Mouse (Mus musculus) regulatory T cell (primary cell): ENCODE data around the gene Foxp1.

Source experiments
- in situ Hi-C: fragments of 300-600 bp; cut with MboI, MseI; formaldehyde crosslinking; loops from one replicate; pipeline ENCODE4 v1.15.1; 2025; ENCODE audit warnings: high pct_unique_total_duplicates

Gene Foxp1

GRCm38 (mm10) chr6:99159452-99160347 lies 362.8 kb downstream of the Foxp1 start:
- in situ Hi-C loops: no loop called here

- in situ Hi-C loops: no loop called here
Observed at GRCm38 (mm10) chr6:99153682-99154081, 368.8 kb downstream of the Foxp1 start.

GRCm38 (mm10) chr6:99146400-99146905 lies 376.1 kb downstream of the Foxp1 start:
- in situ Hi-C loops: no loop called here

GRCm38 (mm10) chr6:99145033-99145432 lies 377.5 kb downstream of the Foxp1 start:
- in situ Hi-C loops: no loop called here

- in situ Hi-C loops: loop anchor here (5.0 kb wide), 1 partner anchor 36 kb away; no protein-coding TSS in a partner anchor
Observed at GRCm38 (mm10) chr6:99143756-99144036, 378.8 kb downstream of the Foxp1 start.

GRCm38 (mm10) chr6:99142900-99143755 lies 379.4 kb downstream of the Foxp1 start:
- in situ Hi-C loops: loop anchor here (5.0 kb wide), 1 partner anchor 36 kb away; no protein-coding TSS in a partner anchor

GRCm38 (mm10) chr6:99138041-99138440 lies 384.5 kb downstream of the Foxp1 start:
- in situ Hi-C loops: no loop called here

GRCm38 (mm10) chr6:99137071-99137470 lies 385.4 kb downstream of the Foxp1 start:
- in situ Hi-C loops: no loop called here

- in situ Hi-C loops: no loop called here
Observed at GRCm38 (mm10) chr6:99135938-99136729, 386.4 kb downstream of the Foxp1 start.

GRCm38 (mm10) chr6:99131815-99132214 lies 390.7 kb downstream of the Foxp1 start:
- in situ Hi-C loops: no loop called here

- in situ Hi-C loops: no loop called here
Observed at GRCm38 (mm10) chr6:99130758-99131410, 391.6 kb downstream of the Foxp1 start.

- in situ Hi-C loops: no loop called here
Observed at GRCm38 (mm10) chr6:99126717-99127116, 395.8 kb downstream of the Foxp1 start.

GRCm38 (mm10) chr6:99120776-99121766 lies 401.4 kb downstream of the Foxp1 start:
- in situ Hi-C loops: no loop called here

- in situ Hi-C loops: no loop called here
Observed at GRCm38 (mm10) chr6:99118534-99118933, 404.0 kb downstream of the Foxp1 start.

- in situ Hi-C loops: no loop called here
Observed at GRCm38 (mm10) chr6:99117411-99117810, 405.1 kb downstream of the Foxp1 start.

- in situ Hi-C loops: no loop called here
Observed at GRCm38 (mm10) chr6:99111856-99112255, 410.7 kb downstream of the Foxp1 start.

- in situ Hi-C loops: loop anchor here (5.0 kb wide), 1 partner anchor 34 kb away; no protein-coding TSS in a partner anchor
Observed at GRCm38 (mm10) chr6:99108417-99108816, 414.1 kb downstream of the Foxp1 start.

GRCm38 (mm10) chr6:99107674-99108073 lies 414.8 kb downstream of the Foxp1 start:
- in situ Hi-C loops: loop anchor here (5.0 kb wide), 1 partner anchor 35 kb away; no protein-coding TSS in a partner anchor

- in situ Hi-C loops: loop anchor here (5.0 kb wide), 1 partner anchor 35 kb away; no protein-coding TSS in a partner anchor
Observed at GRCm38 (mm10) chr6:99107081-99107482, 415.4 kb downstream of the Foxp1 start.
